Mouse (Mus musculus) midbrain, embryonic 13.5 days (tissue): ENCODE results near the gene Vwa1. TPM values are rescaled to one million over a fixed set of nuclear protein-coding genes. Genes with fewer than 3 reads are reported as not detected.

Experiments used
- ATAC-seq: fragments of 200-750 bp; cut with Nextera tagmentation; 2 replicates; pipeline ENCODE4 v1.8.0; 2017; ENCODE audit warnings: mild to moderate bottlenecking, moderate TSS enrichment, moderate library complexity
- H3K27ac ChIP-seq: fragments of 300-500 bp; sonication (generic); 2 replicates; pipeline ENCODE4 v1.5.1; 2015; ENCODE audit warnings: inconsistent platforms, mild to moderate bottlenecking, moderate library complexity
- H3K27me3 ChIP-seq: fragments of 300-500 bp; sonication (generic); 2 replicates; pipeline ENCODE4 v1.6.1; 2015; ENCODE audit warnings: mild to moderate bottlenecking, inconsistent platforms
- H3K36me3 ChIP-seq: fragments of 300-500 bp; sonication (generic); 2 replicates; pipeline ENCODE4 v1.6.1; 2015; ENCODE audit warnings: mild to moderate bottlenecking, inconsistent platforms
- H3K4me1 ChIP-seq: fragments of 300-500 bp; sonication (generic); replicated peaks from 2 replicates; pipeline ENCODE4 v1.6.1; 2015; ENCODE audit warnings: inconsistent platforms
- H3K4me2 ChIP-seq: fragments of 300-500 bp; sonication (generic); replicated peaks from 2 replicates; pipeline ENCODE4 v1.6.1; 2015; ENCODE audit warnings: moderate library complexity, mild to moderate bottlenecking, inconsistent platforms
- H3K4me3 ChIP-seq: fragments of 300-500 bp; sonication (generic); replicated peaks from 2 replicates; pipeline ENCODE4 v1.5.1; 2015; ENCODE audit warnings: mild to moderate bottlenecking, inconsistent platforms
- H3K9ac ChIP-seq: fragments of 300-500 bp; sonication (generic); replicated peaks from 2 replicates; pipeline ENCODE4 v1.6.1; 2015; ENCODE audit warnings: mild to moderate bottlenecking, inconsistent platforms
- H3K9me3 ChIP-seq: fragments of 300-500 bp; sonication (generic); 2 replicates; pipeline ENCODE4 v1.6.1; 2016; ENCODE audit warnings: mild to moderate bottlenecking, inconsistent platforms
- WGBS: fragments of 180-500 bp; shearing (Covaris S2); methylation state at CpG from one replicate; pipeline ENCODE4 v1.1.7; 2015; 5-methylcytosine and 5-hydroxymethylcytosine counted together
- polyA plus RNA-seq: library from polyadenylated mRNA; unstranded; fragments of >200 nt; fragmentation: Nextera tagmentation; extraction: Ambion mirVana; gene quantifications from 2 replicates; pipeline ENCODE4 v1.2.1, GENCODE M21; 2015

Gene Vwa1
- 18.7 and 20.9 TPM in 2 replicates for polyA plus RNA-seq

DNA sequence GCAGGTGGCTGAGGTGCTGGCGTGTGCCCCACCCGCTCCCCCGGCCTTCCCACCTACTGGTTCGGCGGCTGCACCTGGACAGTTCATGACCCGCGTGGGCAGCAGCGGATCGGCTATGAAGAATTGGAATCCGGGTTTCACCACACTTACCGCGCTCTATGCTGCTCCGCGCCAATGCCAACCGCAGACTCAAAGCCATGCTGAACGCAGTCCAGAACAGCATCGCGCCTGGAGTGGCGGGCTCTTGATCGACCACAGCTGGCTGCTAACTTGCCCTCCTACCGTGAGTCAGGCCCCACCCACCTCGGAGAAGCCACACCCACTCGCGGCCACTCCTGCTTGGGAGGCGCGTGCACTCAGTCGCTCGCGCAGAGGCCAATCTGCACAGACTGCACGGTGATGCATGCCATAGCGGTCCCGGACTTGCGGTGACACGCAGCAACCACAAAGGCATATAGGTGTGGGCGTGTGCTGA lies at the start of gene Vwa1:
TSS of gene Vwa1 (minus strand) at position 419 of the 475 bp plus-strand sequence.
- H3K4me1 ChIP-seq = peaks cover 27% of the 10 kb centered on the region
- peaks cover 55% of the 10 kb centered on the region for H3K27me3 ChIP-seq
- WGBS = 4% methylated on average over 35 of the region's 35 CpGs
- H3K4me2 ChIP-seq = peak within 1 kb of the TSS; percentile 61
- H3K9me3 ChIP-seq = no peaks in the 10 kb centered on the region
- H3K9ac ChIP-seq = peak within 1 kb of the TSS; percentile 54
- peak within 1 kb of the TSS; percentile 38 for H3K4me3 ChIP-seq
- peak within 1 kb of the TSS; percentile 27 for H3K27ac ChIP-seq
- H3K36me3 ChIP-seq = no peaks in the 10 kb centered on the region
- ATAC-seq = peak; percentile 75

DNA sequence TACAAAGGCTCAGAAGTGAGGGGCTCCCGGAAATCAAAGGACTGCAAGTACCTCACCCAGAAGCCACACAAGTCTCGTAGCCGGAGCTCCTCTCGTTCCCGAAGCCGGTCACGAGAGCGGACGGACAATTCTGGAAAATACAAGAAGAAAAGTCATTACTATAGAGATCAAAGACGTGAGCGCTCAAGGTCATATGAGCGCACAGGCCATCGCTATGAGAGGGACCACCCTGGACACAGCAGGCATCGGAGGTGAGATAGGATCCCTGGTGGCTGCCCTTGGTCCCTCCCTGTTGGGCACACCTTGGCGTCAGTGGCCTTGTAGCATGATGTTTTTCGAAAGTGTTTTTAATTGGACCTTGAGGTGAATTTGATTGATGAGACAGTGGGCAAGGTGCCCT lies 48.9 kb upstream of the Vwa1 start:
- Histone ChIP-seq H3K4me1 (no peaks in the 10 kb centered on the region), H3K27ac (no peak overlapping the region), H3K27me3 (no peaks in the 10 kb centered on the region), H3K9me3 (no peaks in the 10 kb centered on the region), H3K9ac (no peak overlapping the region), H3K36me3 (peaks cover 86% of the 10 kb centered on the region), H3K4me2 (no peak overlapping the region), H3K4me3 (no peak overlapping the region)
- 97% methylated on average over 16 of the region's 16 CpGs for WGBS
- ATAC-seq = no peak

DNA sequence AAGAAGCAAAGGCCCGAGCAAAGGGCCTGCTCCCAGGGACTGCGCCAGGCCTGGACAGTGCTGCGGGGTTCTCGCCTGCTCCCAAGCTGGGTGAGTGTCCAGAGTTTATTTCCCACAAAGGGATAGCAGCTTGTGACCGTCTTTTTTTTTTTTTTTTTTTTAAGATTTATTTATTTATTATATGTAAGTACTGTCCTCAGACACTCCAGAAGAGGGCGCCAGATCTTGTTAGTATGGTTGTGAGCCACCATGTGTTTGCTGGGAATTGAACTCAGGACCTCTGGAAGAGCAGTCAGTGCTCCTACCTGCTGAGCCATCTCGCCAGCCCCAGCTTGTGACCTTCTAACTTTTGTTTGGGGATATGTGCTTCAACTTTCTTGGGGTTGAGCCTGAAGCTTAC lies 46.5 kb upstream of the Vwa1 start:
- Histone ChIP-seq H3K9me3 (no peaks in the 10 kb centered on the region), H3K27ac (no peak overlapping the region), H3K9ac (no peak overlapping the region), H3K27me3 (no peaks in the 10 kb centered on the region), H3K4me3 (no peak overlapping the region), H3K4me2 (no peak overlapping the region), H3K4me1 (no peaks in the 10 kb centered on the region), H3K36me3 (peaks cover 93% of the 10 kb centered on the region)
- WGBS = 77% methylated on average over 7 of the region's 7 CpGs
- no peak for ATAC-seq

DNA sequence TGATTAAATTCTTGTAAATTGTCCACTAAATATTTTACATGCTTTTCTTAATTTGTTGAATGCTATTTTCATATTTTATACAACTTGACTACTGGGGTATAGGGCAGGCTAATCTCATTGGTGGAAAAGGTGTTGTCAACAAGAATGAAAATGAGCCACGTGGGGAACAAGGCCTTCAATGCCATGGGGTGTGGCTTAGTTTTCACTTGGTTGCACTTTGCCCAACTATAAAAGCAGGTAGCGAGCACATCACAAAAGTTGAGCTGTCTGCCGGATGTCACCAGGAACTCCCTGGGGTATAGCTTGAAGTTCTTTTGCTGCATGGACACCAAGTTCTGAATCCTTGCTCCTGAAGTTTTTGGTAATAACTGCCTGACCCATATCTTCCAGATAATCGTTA lies 43.0 kb upstream of the Vwa1 start:
- Histone ChIP-seq H3K4me2 (no peak overlapping the region), H3K27me3 (no peaks in the 10 kb centered on the region), H3K4me1 (peaks cover 18% of the 10 kb centered on the region), H3K4me3 (no peak overlapping the region), H3K9ac (no peak overlapping the region), H3K9me3 (no peaks in the 10 kb centered on the region), H3K27ac (no peak overlapping the region), H3K36me3 (peaks cover 83% of the 10 kb centered on the region)
- no peak for ATAC-seq
- 79% methylated on average over 4 of the region's 4 CpGs for WGBS

DNA sequence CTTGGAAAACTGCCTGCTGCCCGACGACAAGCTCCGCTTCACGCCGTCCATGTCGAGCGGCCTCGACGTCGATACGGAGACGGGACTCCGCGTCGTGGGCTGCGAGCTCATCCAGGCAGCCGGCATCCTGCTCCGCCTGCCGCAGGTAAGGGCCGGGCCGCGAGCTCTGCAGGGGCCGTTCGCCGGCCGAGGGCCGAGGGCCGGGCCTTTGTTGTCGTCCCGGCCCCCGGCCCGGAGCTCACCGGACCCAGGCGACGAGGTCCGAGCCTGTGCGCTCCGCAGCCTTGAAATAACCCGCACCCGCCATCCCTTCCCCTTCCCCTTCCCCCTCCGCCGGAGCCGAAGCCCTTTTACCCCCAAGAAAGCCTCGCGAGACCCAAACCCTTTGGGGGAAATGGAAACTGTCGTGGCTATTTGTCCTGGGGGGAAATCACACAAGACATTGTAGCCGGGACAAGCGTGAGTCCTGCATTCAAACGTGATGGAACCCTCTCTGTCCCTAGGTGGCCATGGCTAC lies 38.2 kb upstream of the Vwa1 start:
- Histone ChIP-seq H3K9me3 (no peaks in the 10 kb centered on the region), H3K27me3 (no peaks in the 10 kb centered on the region), H3K9ac (peak overlapping the region; percentile 100), H3K4me1 (peaks cover 25% of the 10 kb centered on the region), H3K4me3 (peak overlapping the region; percentile 100), H3K36me3 (peaks cover 72% of the 10 kb centered on the region), H3K27ac (peak overlapping the region; percentile 88), H3K4me2 (peak overlapping the region; percentile 95)
- WGBS = under 1% methylated on average over 49 of the region's 49 CpGs
- ATAC-seq = no peak

DNA sequence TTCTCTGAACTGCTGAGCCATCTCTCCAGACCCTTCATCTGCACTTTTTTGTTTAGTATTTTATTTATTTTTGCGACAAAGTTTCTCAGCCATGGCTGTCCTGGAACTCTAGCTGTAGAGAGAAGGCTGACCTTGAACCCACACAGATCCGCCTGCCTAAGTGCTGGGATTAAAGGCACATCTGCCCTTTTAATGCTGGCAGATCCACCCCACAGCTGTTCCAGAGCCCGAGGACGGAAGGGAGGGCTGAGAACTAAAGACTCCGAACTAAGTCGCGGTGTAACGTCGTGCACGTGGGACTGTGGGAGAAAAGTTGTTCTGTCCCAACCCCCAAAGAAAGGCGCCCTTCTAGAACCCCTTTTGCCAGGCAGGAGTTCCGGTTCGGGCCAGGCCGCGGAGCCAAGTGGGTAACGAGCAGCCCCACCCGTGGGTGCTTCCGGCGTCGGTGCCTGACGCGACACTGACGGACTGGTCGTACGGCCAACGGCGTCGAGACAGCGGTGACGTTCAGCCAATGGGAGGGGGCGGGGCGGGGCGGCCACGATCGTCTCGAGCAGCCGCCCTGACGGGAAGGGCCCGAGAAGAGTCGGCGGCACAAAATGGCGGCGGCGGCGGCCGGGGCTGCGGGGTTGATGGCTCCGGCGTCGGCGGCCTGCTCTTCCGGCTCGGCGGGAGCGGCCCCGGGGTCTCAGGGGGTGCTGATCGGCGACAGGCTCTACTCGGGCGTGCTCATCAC lies 37.6 kb upstream of the Vwa1 start, which contains the start of gene Ccnl2:
TSS of gene Ccnl2 (plus strand) at position 561 of the 736 bp plus-strand sequence.
- Histone ChIP-seq H3K4me1 (peaks cover 25% of the 10 kb centered on the region), H3K9me3 (no peaks in the 10 kb centered on the region), H3K36me3 (peaks cover 72% of the 10 kb centered on the region), H3K4me2 (peak within 1 kb of the TSS; percentile 95), H3K9ac (peak within 1 kb of the TSS; percentile 100), H3K27ac (peak within 1 kb of the TSS; percentile 88), H3K27me3 (no peaks in the 10 kb centered on the region), H3K4me3 (peak within 1 kb of the TSS; percentile 100)
- WGBS = under 1% methylated on average over 53 of the region's 60 CpGs
- ATAC-seq = peak; percentile 100

DNA sequence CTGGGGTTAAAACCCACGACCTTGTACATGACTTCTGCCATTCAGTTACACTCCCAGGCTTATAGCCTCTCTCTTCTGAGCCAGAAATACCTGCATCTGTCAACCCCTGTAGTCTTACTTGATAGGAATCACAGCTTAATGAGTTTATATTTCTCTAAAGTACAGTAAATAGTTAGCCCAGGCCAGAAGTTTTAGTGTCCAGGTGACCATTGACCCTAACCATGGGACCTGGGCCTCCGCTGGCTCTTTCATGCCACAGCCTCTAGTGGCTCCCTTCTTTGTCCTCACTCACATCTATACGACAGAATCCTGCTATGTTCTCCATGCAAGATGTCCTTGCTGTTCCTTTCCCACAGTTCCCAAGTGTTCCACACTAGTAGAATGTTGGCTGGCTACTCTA lies 33.3 kb upstream of the Vwa1 start:
- ATAC-seq = no peak
- no peak overlapping the region for H3K4me3 ChIP-seq
- no peaks in the 10 kb centered on the region for H3K9me3 ChIP-seq
- H3K9ac ChIP-seq = no peak overlapping the region
- H3K4me1 ChIP-seq = peaks cover 25% of the 10 kb centered on the region
- H3K4me2 ChIP-seq = no peak overlapping the region
- H3K36me3 ChIP-seq = peaks cover 46% of the 10 kb centered on the region
- H3K27me3 ChIP-seq = no peaks in the 10 kb centered on the region
- H3K27ac ChIP-seq = no peak overlapping the region
- WGBS = 90% methylated on average over 3 of the region's 3 CpGs

DNA sequence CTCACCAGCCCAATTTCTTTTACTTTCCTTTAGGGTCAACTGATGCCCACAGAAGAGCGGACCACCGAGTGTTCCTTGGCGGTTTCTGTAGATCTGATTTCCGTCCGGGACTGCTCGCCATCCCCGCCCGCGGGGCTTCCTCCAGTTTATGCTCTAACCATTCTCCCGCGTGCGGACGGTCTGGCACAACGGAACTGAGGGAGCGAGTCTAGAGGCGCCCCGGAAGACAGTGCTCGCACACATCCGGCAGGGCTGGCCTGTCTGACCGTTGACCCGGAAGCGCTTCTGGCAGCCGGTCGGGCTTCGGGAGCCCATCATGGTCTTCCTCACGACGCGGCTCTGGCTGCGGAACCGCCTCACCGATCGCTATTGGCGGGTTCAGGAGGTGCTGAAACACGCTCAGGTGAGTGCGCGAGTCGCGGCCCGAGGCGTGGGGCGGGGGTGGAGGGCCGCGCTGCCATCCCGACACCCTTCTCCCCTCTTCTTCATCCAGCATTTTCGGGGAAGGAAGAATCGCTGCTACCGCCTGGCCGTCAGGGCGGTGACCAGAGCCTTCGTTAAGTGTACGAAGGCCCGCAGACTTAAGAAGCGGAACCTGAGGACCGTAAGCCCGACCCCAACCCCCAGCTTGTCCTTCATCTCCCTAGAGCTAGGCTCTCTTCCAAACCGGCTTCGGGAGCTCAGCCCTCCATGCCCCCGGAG lies 29.0 kb upstream of the Vwa1 start:
- peak; percentile 99 for ATAC-seq
- WGBS = 1% methylated on average over 58 of the region's 58 CpGs

DNA sequence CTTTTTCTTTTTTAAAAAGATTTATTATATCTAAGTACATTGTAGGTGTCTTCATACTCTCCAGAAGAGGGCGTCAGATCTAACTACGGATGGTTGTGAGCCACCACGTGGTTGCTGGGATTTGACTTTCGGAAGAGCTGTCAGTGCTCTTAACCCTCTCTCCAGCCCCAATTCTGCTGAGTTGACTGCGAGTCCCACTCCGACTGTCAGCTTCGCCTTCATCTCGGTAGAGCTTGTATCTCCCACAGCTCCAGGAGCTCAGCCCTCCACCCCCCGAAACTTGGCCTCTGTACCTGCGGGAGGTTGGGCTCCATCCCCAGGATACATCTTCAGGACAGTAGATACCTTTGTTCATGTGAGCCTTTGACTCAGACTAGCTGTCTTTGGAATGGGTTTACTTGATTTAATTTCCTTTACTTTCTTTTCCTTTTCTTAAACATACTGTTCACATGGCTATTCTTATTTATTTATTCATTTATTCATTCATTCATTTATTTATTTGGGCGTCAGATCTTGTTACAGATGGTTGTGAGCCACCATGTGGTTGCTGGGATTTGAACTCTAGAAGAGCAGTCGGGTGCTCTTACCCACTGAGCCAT lies 28.3 kb upstream of the Vwa1 start, which contains the start of gene Mrpl20:
TSS of gene Mrpl20 (plus strand) at position 138 of the 599 bp plus-strand sequence.
- Histone ChIP-seq H3K27ac (peak within 1 kb of the TSS; percentile 71), H3K9ac (peak within 1 kb of the TSS; percentile 87), H3K4me3 (peak within 1 kb of the TSS; percentile 96), H3K4me2 (peak within 1 kb of the TSS; percentile 83), H3K36me3 (peaks cover 13% of the 10 kb centered on the region), H3K4me1 (peaks cover 19% of the 10 kb centered on the region), H3K9me3 (no peaks in the 10 kb centered on the region), H3K27me3 (no peaks in the 10 kb centered on the region)
- peak; percentile 34; the same call in 1 of the 2 replicates for ATAC-seq
- 10% methylated on average over 12 of the region's 12 CpGs for WGBS

More for the DNA sequence above, 29.0 kb upstream of the Vwa1 start:
- Histone ChIP-seq H3K4me3 (peak overlapping the region; percentile 96), H3K4me1 (peaks cover 19% of the 10 kb centered on the region), H3K27ac (peak overlapping the region; percentile 71), H3K9ac (peak overlapping the region; percentile 87), H3K27me3 (no peaks in the 10 kb centered on the region), H3K9me3 (no peaks in the 10 kb centered on the region), H3K4me2 (peak overlapping the region; percentile 83), H3K36me3 (peaks cover 20% of the 10 kb centered on the region)

DNA sequence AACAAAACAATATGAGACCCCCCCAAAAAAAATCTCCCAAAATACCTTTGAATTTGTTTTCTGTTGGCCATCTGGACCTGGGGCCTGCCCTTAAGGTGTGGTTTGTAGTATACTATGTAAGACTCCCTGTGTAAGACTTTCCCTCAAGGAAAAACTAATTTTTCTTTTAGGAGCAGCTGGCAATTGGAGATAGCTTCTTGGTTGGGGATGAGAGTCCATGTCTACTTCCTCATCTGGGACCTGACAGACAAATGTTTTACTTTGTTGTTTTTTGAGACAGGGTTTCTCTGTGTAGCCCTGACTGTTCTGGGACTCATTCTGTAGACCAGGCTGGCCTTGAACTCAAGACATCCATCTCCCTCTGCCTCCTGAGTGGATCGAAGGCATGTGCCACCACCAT lies 27.6 kb upstream of the Vwa1 start:
- peaks cover 19% of the 10 kb centered on the region for H3K4me1 ChIP-seq
- H3K27ac ChIP-seq = no peak overlapping the region
- H3K4me2 ChIP-seq = no peak overlapping the region
- no peak for ATAC-seq
- H3K4me3 ChIP-seq = no peak overlapping the region
- no peaks in the 10 kb centered on the region for H3K27me3 ChIP-seq
- no peaks in the 10 kb centered on the region for H3K9me3 ChIP-seq
- WGBS = 100% methylated on average over 1 of the region's 1 CpGs
- no peak overlapping the region for H3K9ac ChIP-seq
- peaks cover 6% of the 10 kb centered on the region; the same call in 1 of the 2 replicates for H3K36me3 ChIP-seq

DNA sequence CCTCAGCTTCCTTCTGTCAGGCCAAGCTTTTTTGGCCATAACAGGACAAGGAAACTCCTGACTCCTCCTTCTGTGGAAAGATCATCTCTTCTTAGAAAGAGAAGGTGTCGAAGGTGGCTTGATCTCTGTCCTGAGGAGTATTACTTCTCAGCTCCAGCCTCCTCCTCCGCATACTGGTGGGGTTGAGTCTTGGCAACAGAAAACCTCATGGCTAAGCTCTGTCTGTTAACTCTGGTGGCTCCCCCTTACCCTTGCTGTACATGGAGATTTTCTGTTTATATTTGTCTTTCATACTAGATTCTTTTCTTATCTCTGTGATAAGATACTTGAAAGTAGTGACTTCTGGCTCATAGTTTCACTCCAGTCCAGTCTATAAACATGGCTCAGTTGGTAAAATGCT lies 19.2 kb upstream of the Vwa1 start:
- no peak overlapping the region for H3K9ac ChIP-seq
- H3K27ac ChIP-seq = no peak overlapping the region
- WGBS = 89% methylated on average over 2 of the region's 2 CpGs
- peaks cover 4% of the 10 kb centered on the region; the same call in 1 of the 2 replicates for H3K27me3 ChIP-seq
- no peaks in the 10 kb centered on the region for H3K4me1 ChIP-seq
- H3K9me3 ChIP-seq = no peaks in the 10 kb centered on the region
- H3K4me2 ChIP-seq = no peak overlapping the region
- no peak overlapping the region for H3K4me3 ChIP-seq
- no peaks in the 10 kb centered on the region for H3K36me3 ChIP-seq
- no peak for ATAC-seq
